Mouse (Mus musculus): ENCODE results near the gene Mtrf1l. TPM values are rescaled to one million over a fixed set of nuclear protein-coding genes. Genes with fewer than 3 reads are reported as not detected.

Mtrf1l gene
- polyA plus RNA-seq (2012; rRNA removed) = 3.0 and 5.6 TPM in 2 replicates

GRCm38 (mm10) chr10:5823740-5824491 lies at the start of gene Mtrf1l:
Gene Mtrf1l (minus strand): TSS chr10:5823910.
- DNase-seq (ENCODE audit: low read depth) = peak; percentile 98
- TF ChIP-seq POLR2A (IDR thresholded peaks at IDR 0.05; ENCODE audit: borderline replicate concordance, extremely low read depth, insufficient read depth, insufficient read length, poor library complexity, severe bottlenecking) (peak; percentile 30; the same call in 1 of the 2 replicates), CTCF (IDR thresholded peaks at IDR 0.05; ENCODE audit: borderline replicate concordance, extremely low read depth, insufficient read depth, insufficient read length) (no peak)

- TF ChIP-seq POLR2A (IDR thresholded peaks at IDR 0.05; ENCODE audit: borderline replicate concordance, extremely low read depth, insufficient read depth, insufficient read length, poor library complexity, severe bottlenecking) (no peak), CTCF (IDR thresholded peaks at IDR 0.05; ENCODE audit: borderline replicate concordance, extremely low read depth, insufficient read depth, insufficient read length) (no peak)
- no peak for DNase-seq (ENCODE audit: low read depth)
Measured at GRCm38 (mm10) chr10:5871081-5871480, 47.4 kb upstream of the Mtrf1l start.

- peak; percentile 76 for DNase-seq (ENCODE audit: low read depth)
- TF ChIP-seq CTCF (IDR thresholded peaks at IDR 0.05; ENCODE audit: borderline replicate concordance, extremely low read depth, insufficient read depth, insufficient read length) (no peak), POLR2A (IDR thresholded peaks at IDR 0.05; ENCODE audit: borderline replicate concordance, extremely low read depth, insufficient read depth, insufficient read length, poor library complexity, severe bottlenecking) (no peak)
Measured at GRCm38 (mm10) chr10:5867981-5868552, 44.4 kb upstream of the Mtrf1l start.

GRCm38 (mm10) chr10:5865996-5866395 lies 42.3 kb upstream of the Mtrf1l start:
- peak; percentile 45 for DNase-seq (ENCODE audit: low read depth)
- TF ChIP-seq CTCF (IDR thresholded peaks at IDR 0.05; ENCODE audit: borderline replicate concordance, extremely low read depth, insufficient read depth, insufficient read length) (peak; percentile 19; the same call in 1 of the 2 replicates), POLR2A (IDR thresholded peaks at IDR 0.05; ENCODE audit: borderline replicate concordance, extremely low read depth, insufficient read depth, insufficient read length, poor library complexity, severe bottlenecking) (no peak)

GRCm38 (mm10) chr10:5862669-5863068 lies 39.0 kb upstream of the Mtrf1l start:
- peak; percentile 12; the same call in 1 of the 2 replicates for TF ChIP-seq CTCF (IDR thresholded peaks at IDR 0.05; ENCODE audit: borderline replicate concordance, extremely low read depth, insufficient read depth, insufficient read length)
- TF ChIP-seq POLR2A (IDR thresholded peaks at IDR 0.05; ENCODE audit: borderline replicate concordance, extremely low read depth, insufficient read depth, insufficient read length, poor library complexity, severe bottlenecking) = no peak
- DNase-seq (ENCODE audit: low read depth) = no peak

GRCm38 (mm10) chr10:5860849-5861248 lies 37.1 kb upstream of the Mtrf1l start:
- TF ChIP-seq POLR2A (IDR thresholded peaks at IDR 0.05; ENCODE audit: borderline replicate concordance, extremely low read depth, insufficient read depth, insufficient read length, poor library complexity, severe bottlenecking) (no peak), CTCF (IDR thresholded peaks at IDR 0.05; ENCODE audit: borderline replicate concordance, extremely low read depth, insufficient read depth, insufficient read length) (no peak)
- no peak for DNase-seq (ENCODE audit: low read depth)

- TF ChIP-seq POLR2A (IDR thresholded peaks at IDR 0.05; ENCODE audit: borderline replicate concordance, extremely low read depth, insufficient read depth, insufficient read length, poor library complexity, severe bottlenecking) (no peak), CTCF (IDR thresholded peaks at IDR 0.05; ENCODE audit: borderline replicate concordance, extremely low read depth, insufficient read depth, insufficient read length) (peak; percentile 47; the same call in 1 of the 2 replicates)
- DNase-seq (ENCODE audit: low read depth) = no peak
Measured at GRCm38 (mm10) chr10:5859729-5860128, 36.0 kb upstream of the Mtrf1l start.

GRCm38 (mm10) chr10:5857996-5858549 lies 34.4 kb upstream of the Mtrf1l start:
- DNase-seq (ENCODE audit: low read depth) = no peak
- TF ChIP-seq CTCF (IDR thresholded peaks at IDR 0.05; ENCODE audit: borderline replicate concordance, extremely low read depth, insufficient read depth, insufficient read length) = no peak
- TF ChIP-seq POLR2A (IDR thresholded peaks at IDR 0.05; ENCODE audit: borderline replicate concordance, extremely low read depth, insufficient read depth, insufficient read length, poor library complexity, severe bottlenecking) = no peak

GRCm38 (mm10) chr10:5853290-5853868 lies 29.7 kb upstream of the Mtrf1l start:
- TF ChIP-seq POLR2A (IDR thresholded peaks at IDR 0.05; ENCODE audit: borderline replicate concordance, extremely low read depth, insufficient read depth, insufficient read length, poor library complexity, severe bottlenecking) (no peak), CTCF (IDR thresholded peaks at IDR 0.05; ENCODE audit: borderline replicate concordance, extremely low read depth, insufficient read depth, insufficient read length) (no peak)
- DNase-seq (ENCODE audit: low read depth) = no peak

GRCm38 (mm10) chr10:5846939-5847338 lies 23.2 kb upstream of the Mtrf1l start:
- DNase-seq (ENCODE audit: low read depth) = peak; percentile 70

GRCm38 (mm10) chr10:5841369-5841768 lies 17.7 kb upstream of the Mtrf1l start:
- peak; percentile 83 for DNase-seq (ENCODE audit: low read depth)
- TF ChIP-seq POLR2A (IDR thresholded peaks at IDR 0.05; ENCODE audit: borderline replicate concordance, extremely low read depth, insufficient read depth, insufficient read length, poor library complexity, severe bottlenecking) = no peak
- TF ChIP-seq CTCF (IDR thresholded peaks at IDR 0.05; ENCODE audit: borderline replicate concordance, extremely low read depth, insufficient read depth, insufficient read length) = peak; percentile 50; the same call in 1 of the 2 replicates

More at GRCm38 (mm10) chr10:5846939-5847338, 23.2 kb upstream of the Mtrf1l start:
- no peak for TF ChIP-seq CTCF (IDR thresholded peaks at IDR 0.05; ENCODE audit: borderline replicate concordance, extremely low read depth, insufficient read depth, insufficient read length)
- no peak for TF ChIP-seq POLR2A (IDR thresholded peaks at IDR 0.05; ENCODE audit: borderline replicate concordance, extremely low read depth, insufficient read depth, insufficient read length, poor library complexity, severe bottlenecking)

Data from brain, embryonic 14.5 days (tissue).